Mouse (Mus musculus): ENCODE measurements at regions not wholly inside any gene's neighbourhood (a gene's known extent, or its start where the extent isn't known, plus 50 kb on each side); places are given as distances from the start of the nearest gene placed in this dataset.
A peak's percentile ranks its signal among the peaks of the same experiment; 100 is the strongest.

DNA sequence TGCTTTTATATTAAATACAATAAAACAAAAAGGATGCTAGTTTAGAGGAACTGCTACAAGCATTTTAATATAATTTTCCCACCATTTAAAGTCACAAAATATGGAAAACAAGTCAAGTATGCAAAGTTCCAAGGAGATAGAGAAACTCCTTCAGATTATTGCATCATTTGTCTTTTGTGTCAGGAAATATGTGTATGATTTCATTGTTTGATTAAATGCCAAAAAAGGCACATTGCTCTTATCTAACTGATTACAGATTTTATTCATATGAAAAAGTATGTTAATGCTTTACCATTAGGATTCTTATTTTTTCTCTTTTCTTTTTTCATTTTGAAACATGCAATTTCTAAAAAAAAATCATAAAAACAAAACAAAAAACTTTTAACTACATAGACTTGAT lies 342.2 kb upstream of the Zeb2 start:
- no peak for DNase-seq

DNA sequence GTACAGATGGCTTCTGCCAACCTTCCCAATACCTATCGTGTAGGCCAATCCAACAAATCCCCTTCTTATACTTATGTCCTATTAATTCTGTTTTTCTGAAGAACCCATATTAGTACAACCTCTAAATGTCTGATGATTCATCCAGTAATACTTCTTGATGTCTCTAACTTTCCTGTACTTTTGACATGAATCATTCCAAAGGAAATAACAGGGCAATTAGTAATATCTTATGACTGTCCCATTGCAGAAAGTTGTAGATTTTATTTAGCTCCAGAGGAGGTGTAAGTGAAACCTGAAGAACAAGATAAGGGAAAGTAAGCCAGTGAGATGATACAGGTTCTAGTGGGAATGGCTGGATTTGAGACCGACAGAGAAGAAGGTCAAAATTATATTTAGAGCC lies 337.6 kb upstream of the Zeb2 start:
- DNase-seq = no peak

DNA sequence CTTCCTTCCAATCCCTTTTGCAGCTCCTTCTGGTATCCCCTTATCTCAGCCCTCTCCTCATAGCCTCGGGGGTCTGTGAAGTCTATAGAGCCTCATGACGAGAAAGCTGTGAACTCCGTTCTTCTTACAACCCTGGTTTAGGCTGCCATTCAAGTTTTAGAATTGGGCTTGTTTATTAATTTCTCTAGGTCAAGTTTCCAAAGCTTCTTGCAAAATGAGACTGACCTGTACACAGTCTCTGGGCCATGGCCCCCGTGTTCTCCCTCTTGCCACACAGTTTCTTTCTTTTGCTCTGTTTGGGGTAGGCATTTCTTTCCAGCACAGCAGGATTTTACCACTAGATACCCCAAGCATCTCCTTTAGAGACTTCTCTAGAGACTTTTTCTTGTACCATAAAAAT lies 322.0 kb upstream of the Zeb2 start:
- DNase-seq = no peak

DNA sequence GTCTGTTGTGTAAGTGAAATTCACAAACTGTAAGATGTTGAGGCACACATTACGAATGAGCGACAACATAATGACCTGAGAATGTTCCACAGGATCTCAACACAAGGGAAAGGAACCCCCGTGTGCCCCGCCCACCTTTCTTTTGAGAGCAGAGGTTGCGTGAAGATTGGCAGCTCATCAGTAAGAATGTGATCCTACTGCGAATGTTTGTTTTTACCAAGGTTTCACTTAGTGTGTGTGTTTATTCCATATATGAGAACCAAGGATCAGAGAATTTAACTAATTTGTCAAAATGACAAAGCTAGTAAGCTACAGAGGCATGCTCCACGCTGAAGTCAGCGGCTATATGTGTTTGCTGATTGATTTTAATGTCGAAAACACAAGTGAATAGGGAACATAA lies 321.5 kb upstream of the Zeb2 start:
- DNase-seq = no peak

DNA sequence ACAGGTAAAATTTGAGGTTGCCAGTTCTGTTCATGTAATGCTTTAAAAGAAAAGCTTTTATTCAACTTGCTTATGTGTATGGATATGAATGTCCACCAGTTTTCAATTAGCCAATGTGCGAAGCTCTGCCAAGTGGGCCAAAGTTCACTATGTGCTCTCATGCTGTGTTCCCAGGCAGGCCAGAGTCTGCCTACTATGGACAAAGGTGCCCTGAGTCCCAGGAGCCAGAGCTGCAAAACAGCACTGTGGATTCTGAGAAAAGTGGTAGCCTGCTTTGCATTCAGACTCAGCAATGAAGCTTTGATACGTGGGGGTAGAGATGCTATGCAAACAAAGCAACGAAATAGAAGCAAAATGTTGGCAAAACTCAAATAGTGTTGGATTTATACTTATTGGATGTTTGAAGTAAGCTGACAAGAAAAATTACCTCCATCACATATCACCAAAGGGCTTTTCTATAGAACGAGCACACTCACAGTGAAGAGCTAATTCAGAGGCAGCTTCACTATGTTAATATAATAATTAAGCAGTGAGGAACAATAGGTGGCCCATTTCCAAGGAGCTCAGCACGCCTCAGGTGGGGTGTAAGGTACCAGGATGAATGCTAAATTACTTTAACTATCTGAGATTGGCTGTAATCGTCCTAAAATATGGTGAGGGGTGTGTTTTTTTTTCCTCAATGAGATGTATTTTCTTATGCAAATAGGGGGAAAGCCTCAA lies 318.2 kb upstream of the Zeb2 start:
- peak; percentile 39 to 62 for DNase-seq

DNA sequence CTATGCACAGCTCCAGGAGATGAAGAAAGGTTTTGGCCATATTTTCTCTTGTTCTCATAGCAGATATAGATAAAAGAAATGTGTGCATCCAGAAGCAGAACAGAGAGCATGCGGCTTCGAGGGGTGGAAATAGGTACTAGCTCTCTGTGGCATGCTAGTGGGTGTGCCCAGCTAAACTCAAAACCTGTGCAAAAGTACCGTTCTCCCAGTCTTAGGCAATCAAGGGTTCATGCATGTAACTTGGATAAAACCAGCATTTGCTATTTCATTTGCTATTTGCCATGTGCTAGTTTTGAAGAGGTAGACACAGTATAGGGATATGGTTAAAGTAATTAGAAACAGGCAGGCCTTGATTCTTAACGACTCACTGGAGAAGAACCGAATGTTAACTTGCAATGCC lies 317.6 kb upstream of the Zeb2 start:
- DNase-seq = no peak

DNA sequence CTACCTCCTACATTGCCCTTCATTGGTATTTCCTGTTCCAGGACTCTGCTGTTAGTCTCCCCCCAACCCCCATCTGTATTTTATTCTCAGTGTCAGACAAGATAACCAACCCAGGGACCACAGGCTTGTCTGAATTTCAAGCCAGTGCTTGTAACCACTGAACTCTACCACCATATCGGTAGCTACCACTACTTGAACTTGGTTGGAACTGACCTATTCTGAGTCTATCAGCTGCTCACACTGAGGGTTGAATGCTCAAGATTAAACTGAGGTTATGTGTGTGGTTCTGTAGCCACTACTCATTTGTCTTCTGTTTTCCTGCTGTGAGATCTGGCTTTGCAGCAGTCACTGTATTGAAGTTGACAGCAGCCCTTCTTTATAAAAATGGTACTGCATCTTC lies 317.0 kb upstream of the Zeb2 start:
- no peak for DNase-seq

DNA sequence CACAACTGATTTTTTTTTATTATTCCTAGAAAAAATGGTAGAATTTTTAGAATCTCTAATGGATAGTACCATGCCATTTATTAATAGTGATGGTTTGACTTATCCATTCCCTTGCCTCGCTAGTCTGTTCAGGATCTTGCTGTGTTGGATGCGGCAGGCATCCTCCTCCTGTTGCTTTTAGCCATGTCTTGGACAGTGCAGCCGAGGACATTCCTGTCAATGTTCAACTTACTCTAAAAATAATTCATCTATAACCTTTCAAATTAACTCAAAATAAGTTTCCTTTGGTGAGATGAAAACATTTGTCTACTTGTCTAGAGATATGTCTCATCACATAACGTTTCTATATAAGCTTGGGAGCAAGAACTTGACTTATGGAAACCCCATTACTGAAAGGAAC lies 314.2 kb upstream of the Zeb2 start:
- DNase-seq = no peak

DNA sequence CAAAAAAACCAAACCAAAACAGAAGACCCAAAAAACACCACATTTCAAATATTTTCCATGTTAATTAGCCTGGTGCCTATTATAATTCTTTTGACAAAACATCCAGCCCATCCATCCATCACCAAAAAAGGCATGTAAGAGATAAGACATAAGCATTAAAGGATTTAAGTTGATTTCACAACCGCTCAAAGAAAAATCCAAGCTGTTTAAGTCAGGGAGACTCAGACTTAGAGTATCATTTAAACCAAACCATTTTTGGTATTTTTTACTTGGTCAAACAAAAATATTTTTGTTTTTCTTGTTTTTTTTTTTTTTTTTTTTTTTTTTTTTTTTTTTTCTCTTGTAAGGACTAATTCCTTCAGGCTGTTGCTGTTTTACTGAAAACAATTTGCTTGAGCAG lies 304.6 kb upstream of the Zeb2 start:
- DNase-seq = no peak

DNA sequence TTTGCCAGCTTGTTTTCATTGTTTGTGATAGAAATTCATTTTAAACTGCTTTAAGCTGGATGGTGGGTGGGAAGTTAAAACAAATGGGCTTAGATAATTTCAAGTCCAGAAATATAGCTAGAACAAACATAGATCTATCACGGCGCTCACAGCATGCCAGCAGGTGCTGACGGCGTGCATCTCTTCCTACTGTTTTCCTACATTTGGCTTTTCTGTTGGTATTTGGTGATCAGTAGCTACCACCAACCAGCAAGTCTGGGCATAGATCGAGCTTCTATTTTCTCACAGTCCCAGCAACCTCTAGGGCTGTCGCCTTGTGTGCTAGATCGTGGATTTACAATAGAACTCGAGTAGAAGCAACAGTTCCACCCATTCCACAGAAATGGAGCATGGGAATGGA lies 290.9 kb upstream of the Zeb2 start:
- DNase-seq = no peak

DNA sequence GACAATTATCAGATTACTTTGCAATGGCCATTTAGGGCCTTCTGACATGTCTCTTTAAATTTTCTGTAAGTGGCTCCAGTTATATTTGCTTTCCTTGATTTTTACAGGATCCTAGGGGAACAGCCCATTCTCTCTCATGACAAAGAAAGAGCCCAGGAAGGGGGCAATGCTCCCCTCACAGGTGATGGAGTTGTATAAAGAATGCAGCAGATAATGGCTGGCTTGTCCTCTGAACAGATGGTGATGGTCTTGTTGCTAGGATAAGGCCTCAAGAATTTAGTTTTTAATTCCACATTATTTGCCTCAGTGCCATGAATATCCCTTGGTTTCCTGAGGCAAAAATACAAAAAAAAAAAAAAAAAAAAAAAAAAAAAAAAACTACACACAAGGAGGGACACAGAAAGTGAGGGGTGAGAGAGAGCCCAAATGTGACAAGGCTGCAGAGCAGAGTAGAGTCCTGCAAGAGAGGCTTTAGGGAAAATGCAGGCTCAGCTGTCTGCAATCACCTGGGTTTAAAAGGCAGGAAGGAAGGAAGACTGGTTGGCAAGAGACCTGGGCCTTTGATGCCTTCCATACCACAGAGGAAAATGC lies 272.8 kb upstream of the Zeb2 start:
- DNase-seq = no peak

DNA sequence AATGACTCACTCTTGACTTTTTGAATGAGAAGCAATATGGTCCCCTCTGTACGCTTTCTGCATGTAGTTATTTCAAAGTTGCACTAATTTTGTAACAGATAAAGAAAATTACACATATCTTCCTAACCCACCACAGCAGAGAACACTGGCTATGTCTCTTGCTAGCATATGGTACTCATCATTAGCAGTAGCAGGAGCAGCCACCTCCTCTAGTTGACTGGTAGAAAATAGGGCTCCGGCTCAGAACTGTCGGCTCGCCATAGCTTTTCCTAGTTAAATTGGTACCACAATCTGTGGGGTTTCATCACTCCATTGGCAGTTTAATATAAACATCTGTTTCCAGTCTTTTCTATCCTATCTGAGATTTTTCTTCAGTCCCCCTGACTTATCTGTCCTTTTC lies 254.1 kb upstream of the Zeb2 start:
- DNase-seq = no peak

DNA sequence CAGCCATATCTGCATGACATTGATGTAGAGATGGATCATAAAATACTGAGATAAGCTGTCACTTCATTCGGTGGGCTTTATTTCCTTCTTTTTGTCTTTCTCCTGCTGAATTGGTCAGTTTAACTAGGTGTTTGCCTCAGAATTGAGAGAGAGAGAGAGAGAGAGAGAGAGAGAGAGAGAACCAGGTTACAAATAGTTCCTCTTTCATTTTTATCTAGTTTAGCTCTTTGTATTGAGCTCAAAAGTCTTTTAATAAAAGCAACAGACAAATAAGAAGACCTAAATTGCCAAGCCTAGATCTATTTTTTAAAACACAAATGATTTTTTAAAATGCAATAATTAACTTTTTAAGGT lies 253.4 kb upstream of the Zeb2 start:
- no peak for DNase-seq

DNA sequence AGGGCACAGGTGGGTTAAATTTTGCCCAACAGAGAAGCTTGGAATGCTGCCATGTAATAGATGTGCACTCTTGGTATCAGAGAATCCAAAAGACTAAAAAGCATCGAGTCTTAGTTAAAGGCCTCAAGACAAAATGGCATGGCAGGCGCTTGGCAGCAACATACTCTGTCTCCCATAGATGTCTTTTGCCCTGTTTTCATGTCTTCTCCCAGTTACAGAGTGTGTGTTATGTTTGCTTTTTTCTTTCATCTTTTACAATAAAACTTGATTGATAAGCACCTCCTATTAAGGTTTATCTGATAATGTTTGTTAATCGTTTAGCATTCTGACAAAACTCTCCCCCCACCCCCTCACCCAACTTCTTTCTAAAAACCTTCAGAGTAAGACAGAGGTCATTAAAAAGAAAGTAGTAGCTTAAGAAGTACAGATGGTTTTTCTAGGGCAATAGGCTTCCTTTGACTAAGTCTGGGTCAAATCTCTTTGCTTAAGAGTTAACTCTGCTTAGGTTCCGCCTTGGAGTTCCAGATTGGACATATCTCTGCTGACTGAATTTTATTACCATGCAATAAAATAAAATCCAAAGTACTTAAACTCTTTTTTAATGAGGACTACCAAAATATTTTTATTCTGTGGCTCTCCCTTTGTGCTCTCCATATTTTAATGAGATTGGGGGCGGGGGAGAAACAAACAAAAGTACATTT lies 252.9 kb upstream of the Zeb2 start:
- peak in 1 of 2 experiments; percentile 20 for DNase-seq

DNA sequence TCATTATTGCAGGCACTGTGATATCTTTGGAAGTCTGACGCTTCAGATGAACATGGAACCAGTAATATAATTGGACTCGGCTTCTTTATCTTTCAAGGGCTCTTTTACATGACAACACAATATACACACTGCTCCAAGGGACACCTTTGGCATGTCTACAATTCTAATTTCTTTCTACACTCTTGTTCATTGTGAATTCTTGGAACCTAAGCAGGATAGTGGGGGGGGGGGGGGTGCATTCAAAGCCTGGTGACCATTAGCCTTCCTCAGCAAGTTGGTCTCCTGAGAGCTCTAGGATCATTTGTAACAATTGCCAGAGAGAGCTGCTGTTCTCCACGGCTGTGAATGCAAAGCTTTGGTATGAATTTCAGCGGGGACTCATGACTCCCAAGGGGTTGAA lies 252.2 kb upstream of the Zeb2 start:
- DNase-seq = no peak

DNA sequence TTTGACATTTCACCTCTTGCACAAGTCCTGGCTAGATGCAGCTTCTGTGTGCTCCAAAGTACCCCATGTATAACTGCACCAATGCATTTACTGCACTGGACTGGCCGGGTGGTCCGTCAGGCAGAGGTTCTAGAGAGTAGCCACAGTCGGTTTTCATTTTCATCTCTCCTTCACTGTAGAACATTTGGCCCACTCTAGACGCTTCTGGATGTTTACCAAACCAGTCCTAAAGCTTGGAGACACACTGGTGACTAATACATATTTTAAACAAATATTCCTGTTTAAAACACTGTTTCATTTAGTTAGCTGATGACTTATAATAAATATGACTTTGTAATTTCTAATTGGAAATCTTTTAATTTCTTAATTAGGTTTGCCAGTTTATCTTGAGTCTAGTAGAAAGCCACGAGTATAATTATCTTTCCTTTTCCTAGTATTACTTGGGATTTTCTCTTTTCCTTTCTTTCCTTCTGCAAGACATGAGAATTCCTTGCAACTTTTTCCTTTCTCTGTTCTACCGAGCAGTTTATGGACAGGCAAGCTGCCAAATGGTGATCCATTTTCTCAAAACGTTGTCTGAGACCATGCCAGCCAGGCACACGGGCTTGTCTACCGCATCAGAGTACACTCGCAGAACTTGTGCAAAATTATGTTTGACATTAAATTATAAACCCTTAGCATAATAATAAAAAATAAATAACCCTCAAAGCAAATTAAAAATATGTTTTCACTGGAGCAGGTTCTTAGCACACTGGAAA lies 250.4 kb upstream of the Zeb2 start:
- no peak for DNase-seq

DNA sequence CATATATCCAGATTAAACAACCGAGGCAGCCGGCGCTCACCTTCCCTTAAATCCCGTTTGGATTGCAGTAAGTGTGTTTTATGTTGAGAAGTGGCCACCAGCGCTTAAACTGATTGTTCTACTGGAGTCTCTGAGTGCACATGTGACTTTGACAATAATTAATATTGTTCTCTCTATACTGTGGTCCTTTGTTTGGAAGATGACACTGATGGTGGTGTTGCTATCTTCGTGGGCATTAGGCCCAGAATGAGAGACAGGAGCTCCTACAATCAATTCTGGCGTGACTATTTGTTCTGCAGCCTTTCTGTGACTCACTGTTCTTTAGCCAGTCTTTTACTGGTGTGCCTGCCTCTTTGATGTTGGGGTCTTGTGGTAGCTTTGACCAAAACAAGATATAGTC lies 240.1 kb upstream of the Zeb2 start:
- no peak for DNase-seq

DNA sequence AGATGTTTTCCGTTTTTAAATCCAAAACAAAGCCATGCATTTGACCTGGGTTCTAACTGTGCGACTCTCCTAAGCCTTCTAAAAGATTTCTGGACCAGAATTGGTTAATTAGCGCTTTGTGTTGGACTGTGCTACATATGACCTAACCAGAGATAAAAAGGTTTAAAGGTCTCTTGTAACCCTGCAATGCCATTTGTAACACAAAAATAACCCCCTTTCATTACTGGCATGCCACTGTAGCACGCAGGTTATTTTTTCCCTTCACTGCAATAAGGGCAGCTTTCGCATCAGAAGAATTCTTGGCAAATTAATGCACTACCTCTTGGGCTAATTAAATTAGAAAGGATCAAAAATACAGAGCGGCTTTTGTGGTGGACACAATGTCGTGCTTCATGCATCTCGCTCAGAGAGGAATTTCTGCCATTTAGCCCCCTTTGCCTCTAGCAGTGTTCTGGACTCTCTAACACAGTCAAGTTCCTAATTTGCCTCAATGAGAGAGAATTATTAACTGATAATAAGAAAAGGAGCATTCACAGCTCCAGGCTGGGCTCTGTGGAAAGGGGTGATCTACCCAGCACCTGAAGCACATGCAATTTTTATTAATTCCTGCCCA lies 239.5 kb upstream of the Zeb2 start:
- no peak for DNase-seq

DNA sequence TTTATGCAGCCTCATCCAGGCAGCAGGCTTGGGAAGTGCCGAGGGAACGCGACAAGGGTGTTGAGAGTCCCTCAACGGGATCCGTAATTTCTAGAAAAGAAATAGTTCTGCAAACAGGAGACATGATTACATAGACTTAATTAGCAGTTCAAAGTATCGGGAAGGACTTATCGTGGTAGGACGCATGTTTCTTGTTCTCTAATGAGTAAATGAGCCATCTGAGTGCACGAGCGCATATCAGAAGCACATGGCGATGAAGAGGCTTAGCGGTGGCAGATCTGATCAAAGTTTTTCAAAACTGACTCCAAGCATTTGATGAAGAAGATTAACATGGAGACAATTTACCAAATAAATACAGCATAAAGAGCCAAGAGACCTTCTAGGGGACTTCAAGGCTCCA lies 238.8 kb upstream of the Zeb2 start:
- DNase-seq = no peak

DNA sequence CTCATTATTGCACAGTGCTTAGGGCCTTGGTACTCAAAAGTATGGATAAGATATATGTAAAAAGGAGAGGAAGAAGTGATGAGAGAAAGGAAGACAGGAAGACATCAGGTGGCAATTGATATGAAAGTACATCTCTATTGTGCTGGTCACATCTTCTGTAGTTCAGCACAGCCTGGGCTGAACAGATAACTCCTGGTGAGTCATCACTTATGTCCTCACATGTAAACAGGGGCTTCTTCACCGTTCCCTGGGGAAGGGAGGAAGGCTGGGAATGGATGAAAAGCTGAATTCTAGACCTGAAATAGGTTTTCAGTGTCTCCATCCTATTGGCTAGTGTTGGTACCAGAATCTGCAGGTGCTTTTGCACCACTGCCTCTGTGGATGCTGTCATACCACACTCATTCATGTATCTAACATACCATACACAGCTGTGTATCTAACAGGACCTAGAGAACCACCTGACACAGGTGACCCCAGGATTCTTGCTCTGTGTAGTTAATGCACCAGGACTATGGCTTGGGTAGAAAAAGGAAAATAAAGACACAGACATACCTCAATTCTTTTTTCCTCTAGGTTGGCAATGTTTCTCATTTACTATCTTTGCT lies 234.4 kb upstream of the Zeb2 start:
- DNase-seq = no peak

DNA sequence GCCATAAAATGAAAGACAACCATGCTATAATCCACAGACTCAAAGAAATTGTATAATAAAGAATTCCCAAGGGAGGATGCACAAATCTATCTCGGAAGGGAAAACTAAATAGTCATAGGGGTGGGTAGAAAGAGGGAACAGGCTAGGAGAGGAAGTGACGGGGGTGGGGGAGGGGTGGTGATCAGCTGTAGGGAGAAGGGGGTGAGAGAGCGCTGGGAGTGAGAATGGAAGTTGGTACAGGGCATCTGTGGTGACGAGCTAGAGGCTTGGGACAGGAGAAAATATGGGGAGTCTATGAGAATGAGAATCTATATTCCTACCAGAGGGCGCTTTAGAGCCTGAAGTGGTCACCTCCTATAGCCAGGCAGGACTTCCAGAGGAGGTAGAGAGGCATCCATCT lies 229.2 kb upstream of the Zeb2 start:
- no peak for DNase-seq

DNA sequence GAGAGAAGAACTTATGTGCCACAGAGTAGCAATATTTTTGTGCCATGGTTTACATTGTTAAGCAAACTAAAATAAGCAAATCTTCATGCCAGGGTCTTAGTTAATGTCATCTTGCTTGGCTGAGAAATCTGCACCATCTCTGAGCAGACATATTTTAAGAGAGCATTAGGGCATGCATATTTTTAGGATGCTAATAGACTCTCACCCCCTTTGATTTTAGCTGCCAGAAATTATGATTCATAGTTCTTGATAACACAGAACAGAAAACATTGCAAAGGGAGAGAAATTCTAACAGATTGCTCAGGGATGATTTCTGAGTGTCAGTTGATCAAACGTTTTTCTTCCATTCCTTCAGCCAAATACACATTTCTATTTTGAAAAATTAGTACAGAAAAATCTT lies 222.7 kb upstream of the Zeb2 start:
- DNase-seq = no peak

DNA sequence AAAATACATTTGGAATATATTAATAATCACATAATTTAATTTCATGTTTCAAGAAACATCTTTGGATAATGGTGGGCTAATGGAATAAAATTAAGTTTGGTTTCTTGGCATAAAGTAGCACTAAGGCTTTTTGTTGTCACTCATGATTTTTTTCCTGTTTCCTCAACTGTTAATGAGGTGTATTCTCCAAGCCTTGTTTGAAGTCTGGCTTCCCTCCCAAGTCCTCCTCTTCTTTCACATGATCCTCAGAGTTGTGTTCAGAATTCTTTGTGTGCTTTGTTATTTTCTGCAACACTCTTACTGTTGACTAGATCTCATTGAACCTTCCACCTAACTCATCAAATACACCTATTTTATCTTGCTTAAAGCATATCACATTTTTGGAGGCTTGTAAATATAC lies 221.6 kb upstream of the Zeb2 start:
- no peak for DNase-seq

All from kidney, postnatal 4 days (tissue).